Mouse (Mus musculus) embryonic fibroblast, embryonic 13.5 days (primary cell): ENCODE measurements around the gene Gm42906. TPM values are rescaled to one million over a fixed set of nuclear protein-coding genes. Genes with fewer than 3 reads are reported as not detected.
A peak's percentile ranks its signal among the peaks of the same experiment; 100 is the strongest.

Experiments
- H3K27ac ChIP-seq: 2 replicates; pipeline ENCODE4 v1.5.1; 2012; ENCODE audit warnings: low read length, control low read depth, inconsistent platforms; ENCODE audit not compliant: insufficient read depth
- H3K4me1 ChIP-seq: 2 replicates; pipeline ENCODE4 v1.6.1; 2011; ENCODE audit warnings: low read length; ENCODE audit not compliant: control insufficient read depth, insufficient read depth
- H3K4me3 ChIP-seq: 2 replicates; pipeline ENCODE4 v1.5.1; 2011; ENCODE audit warnings: mild to moderate bottlenecking, control low read depth, low read length; ENCODE audit not compliant: insufficient read depth
- CTCF ChIP-seq: IDR thresholded peaks from 2 replicates; pipeline ENCODE4 v1.5.1; 2011; ENCODE audit warnings: mild to moderate bottlenecking, control low read depth, low read length, moderate library complexity, borderline replicate concordance; ENCODE audit not compliant: insufficient read depth
- POLR2A ChIP-seq: IDR thresholded peaks from 2 replicates; pipeline ENCODE4 v1.6.1; 2011; ENCODE audit warnings: low read depth, mild to moderate bottlenecking, control low read depth, low read length, moderate library complexity
- polyA plus RNA-seq: library from polyadenylated mRNA; stranded (reverse); fragments of >200 nt; gene quantifications from 2 replicates; pipeline ENCODE4 v1.2.4, GENCODE M21; 2011; ENCODE audit warnings: low read depth; ENCODE audit not compliant: missing spikeins, insufficient read length

Gm42906 gene
- polyA plus RNA-seq, 1 experiment = not detected

- H3K4me1 ChIP-seq = peaks cover 12% of the 10 kb centered on the region
- TF ChIP-seq POLR2A = no peak
- no peak for TF ChIP-seq CTCF
- no peak overlapping the region for H3K4me3 ChIP-seq
- no peak overlapping the region for H3K27ac ChIP-seq
These were observed 371.6 kb downstream of the Gm42906 start for GRCm38 (mm10) chr5:151056255-151056919.

- Histone ChIP-seq H3K4me3 (no peak overlapping the region), H3K4me1 (peaks cover 10% of the 10 kb centered on the region), H3K27ac (peak overlapping the region; percentile 74; the same call in 1 of the 2 replicates)
- TF ChIP-seq CTCF (no peak), POLR2A (no peak)
These were observed 372.4 kb downstream of the Gm42906 start for GRCm38 (mm10) chr5:151055426-151056090.

- TF ChIP-seq CTCF = no peak
- TF ChIP-seq POLR2A = no peak
- H3K4me1 ChIP-seq = peaks cover 5% of the 10 kb centered on the region
- H3K4me3 ChIP-seq = no peak overlapping the region
- peak overlapping the region; percentile 74 for H3K27ac ChIP-seq
These were observed 373.2 kb downstream of the Gm42906 start for GRCm38 (mm10) chr5:151054743-151055114.

- H3K4me3 ChIP-seq = no peak overlapping the region
- peak overlapping the region; percentile 74 for H3K27ac ChIP-seq
- no peak for TF ChIP-seq CTCF
- no peak for TF ChIP-seq POLR2A
- H3K4me1 ChIP-seq = peaks cover 5% of the 10 kb centered on the region
These were observed 373.7 kb downstream of the Gm42906 start for GRCm38 (mm10) chr5:151054100-151054742.

GRCm38 (mm10) chr5:151053190-151053589, 374.8 kb downstream of the Gm42906 start:
- Histone ChIP-seq H3K4me3 (no peak overlapping the region), H3K27ac (peak overlapping the region; percentile 72), H3K4me1 (peaks cover 5% of the 10 kb centered on the region)
- TF ChIP-seq CTCF = no peak
- no peak for TF ChIP-seq POLR2A

- no peak overlapping the region for H3K4me3 ChIP-seq
- TF ChIP-seq POLR2A = no peak
- no peak for TF ChIP-seq CTCF
- no peak overlapping the region for H3K27ac ChIP-seq
- H3K4me1 ChIP-seq = peaks cover 11% of the 10 kb centered on the region
These were observed 375.6 kb downstream of the Gm42906 start for GRCm38 (mm10) chr5:151052331-151052730.

GRCm38 (mm10) chr5:151047488-151047887, 380.5 kb downstream of the Gm42906 start:
- peaks cover 9% of the 10 kb centered on the region; the same call in 1 of the 2 replicates for H3K4me1 ChIP-seq
- H3K27ac ChIP-seq = peak overlapping the region; percentile 48
- no peak overlapping the region for H3K4me3 ChIP-seq
- TF ChIP-seq POLR2A (no peak), CTCF (no peak)

- Histone ChIP-seq H3K27ac (peak overlapping the region; percentile 48; the same call in 1 of the 2 replicates), H3K4me3 (no peak overlapping the region), H3K4me1 (peaks cover 9% of the 10 kb centered on the region; the same call in 1 of the 2 replicates)
- no peak for TF ChIP-seq CTCF
- no peak for TF ChIP-seq POLR2A
These were observed 381.0 kb downstream of the Gm42906 start for GRCm38 (mm10) chr5:151046917-151047316.

GRCm38 (mm10) chr5:151046131-151046530, 381.8 kb downstream of the Gm42906 start:
- H3K4me1 ChIP-seq = peaks cover 9% of the 10 kb centered on the region; the same call in 1 of the 2 replicates
- H3K4me3 ChIP-seq = no peak overlapping the region
- no peak overlapping the region for H3K27ac ChIP-seq
- TF ChIP-seq POLR2A (no peak), CTCF (no peak)
